Mouse (Mus musculus) forebrain, embryonic 16.5 days (tissue): Measurements from ENCODE around the gene Trex1. TPM values are rescaled to one million over a fixed set of nuclear protein-coding genes. Genes with fewer than 3 reads are reported as not detected.

ENCODE experiments used
- ATAC-seq: fragments of 200-750 bp; cut with Nextera tagmentation; 2 replicates; pipeline ENCODE4 v1.8.0; 2017; ENCODE audit warnings: mild to moderate bottlenecking, moderate library complexity
- H3K27ac ChIP-seq: fragments of 300-500 bp; sonication (generic); 2 replicates; pipeline ENCODE4 v1.5.1; 2014; ENCODE audit warnings: low read length, control low read depth
- H3K27me3 ChIP-seq: fragments of 300-500 bp; sonication (generic); replicated peaks from 2 replicates; pipeline ENCODE4 v1.6.1; 2014; ENCODE audit warnings: low read length; ENCODE audit not compliant: control insufficient read depth, insufficient read depth
- H3K36me3 ChIP-seq: fragments of 300-500 bp; sonication (generic); 2 replicates; pipeline ENCODE4 v1.6.1; 2014; ENCODE audit not compliant: control insufficient read depth, insufficient read depth
- H3K4me1 ChIP-seq: fragments of 300-500 bp; sonication (generic); replicated peaks from 2 replicates; pipeline ENCODE4 v1.6.1; 2014; ENCODE audit warnings: low read length; ENCODE audit not compliant: control insufficient read depth, insufficient read depth
- H3K4me2 ChIP-seq: fragments of 300-500 bp; sonication (generic); 2 replicates; pipeline ENCODE4 v1.6.1; 2014; ENCODE audit warnings: mild to moderate bottlenecking, low read length, control low read depth
- H3K4me3 ChIP-seq: fragments of 300-500 bp; sonication (generic); replicated peaks from 2 replicates; pipeline ENCODE4 v1.5.1; 2014; ENCODE audit warnings: mild to moderate bottlenecking, low read length, control low read depth
- H3K9ac ChIP-seq: fragments of 300-500 bp; sonication (generic); replicated peaks from 2 replicates; pipeline ENCODE4 v1.6.1; 2014; ENCODE audit warnings: low read depth, low read length, control low read depth
- H3K9me3 ChIP-seq: fragments of 300-500 bp; sonication (generic); 2 replicates; pipeline ENCODE4 v1.6.1; 2016; ENCODE audit warnings: low read length; ENCODE audit not compliant: control insufficient read depth
- WGBS: fragments of 180-500 bp; shearing (Covaris S2); extraction: QIAGEN DNeasy Blood & Tissue Kit; methylation state at CpG from one replicate; pipeline ENCODE4 v1.1.7; 2014; 5-methylcytosine and 5-hydroxymethylcytosine counted together
- polyA plus RNA-seq: library from polyadenylated mRNA; unstranded; fragments of >200 nt; fragmentation: Nextera tagmentation; extraction: Ambion mirVana; gene quantifications from 2 replicates; pipeline ENCODE4 v1.2.1, GENCODE M21; 2015

Gene Trex1
- polyA plus RNA-seq, 1 experiment from 2014 or later, result 17.9 TPM

DNA sequence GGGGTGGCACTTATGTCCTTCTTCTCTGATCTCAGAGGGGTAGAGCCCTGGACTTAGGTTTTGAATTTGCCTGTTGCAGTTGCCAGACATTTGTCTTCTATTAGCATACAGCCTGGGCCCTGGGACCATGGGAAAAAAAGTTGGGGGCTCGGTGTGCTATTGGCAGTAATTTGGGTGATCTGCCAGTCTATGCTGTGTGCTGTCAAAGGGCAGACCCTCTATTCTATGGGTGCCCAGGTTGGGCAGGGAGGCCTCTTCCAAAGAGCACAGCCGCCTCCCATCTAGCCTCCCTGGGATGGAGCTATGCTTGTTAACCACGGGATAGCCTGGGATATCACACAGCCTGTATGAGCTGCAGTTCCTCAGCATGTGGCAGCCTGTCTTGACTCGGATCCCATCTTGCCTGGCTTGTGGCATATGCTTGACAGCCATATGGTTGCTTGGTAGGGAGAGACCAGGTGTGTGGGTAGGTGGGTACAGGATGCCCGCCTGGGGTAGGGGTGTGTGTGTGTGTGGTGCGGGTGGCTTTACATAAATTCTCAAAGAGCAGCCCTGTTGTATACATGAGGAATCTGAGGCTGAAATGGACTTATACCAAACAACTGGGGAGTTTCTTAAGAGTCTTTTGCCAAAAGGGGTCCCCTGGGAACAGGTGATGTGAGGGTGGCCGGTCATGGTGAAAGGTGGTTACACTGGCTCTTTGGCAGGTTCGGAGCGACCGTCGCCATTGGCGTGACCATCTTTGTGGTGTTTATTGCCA, 4.1 kb downstream of the Trex1 start:
- H3K9me3 ChIP-seq, result no peaks in the 10 kb centered on the region
- no peak; the same call in 1 of the 2 replicates for ATAC-seq
- peak overlapping the region; percentile 41 for H3K4me3 ChIP-seq
- no peaks in the 10 kb centered on the region for H3K27me3 ChIP-seq
- peaks cover 17% of the 10 kb centered on the region for H3K4me1 ChIP-seq
- peak overlapping the region; percentile 53 for H3K9ac ChIP-seq
- H3K27ac ChIP-seq, result peak overlapping the region; percentile 58
- 86% methylated on average over 12 of the region's 12 CpGs for WGBS
- H3K36me3 ChIP-seq, result peaks cover 8% of the 10 kb centered on the region; the same call in 1 of the 2 replicates
- peak overlapping the region; percentile 51 for H3K4me2 ChIP-seq

DNA sequence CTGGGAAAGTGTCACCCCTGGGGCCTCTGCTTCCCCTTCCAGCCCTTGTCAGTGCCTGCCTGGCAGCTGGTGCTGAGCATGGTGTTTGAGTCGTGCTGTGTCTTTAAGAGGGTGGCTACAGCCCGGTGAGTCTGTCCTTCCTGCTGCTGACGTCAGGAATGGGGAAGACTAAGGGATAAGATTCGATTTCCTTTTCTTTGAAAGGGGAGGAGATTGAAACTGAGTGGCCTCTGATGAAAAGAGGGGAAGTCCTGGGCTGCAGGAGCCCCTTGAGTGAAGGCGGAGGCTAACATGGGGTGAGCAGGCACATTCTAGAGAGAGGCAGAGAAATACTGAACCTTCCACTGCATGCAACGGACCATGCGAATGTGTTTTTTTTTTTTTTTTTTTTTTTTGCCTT, 4.8 kb downstream of the Trex1 start:
- Histone ChIP-seq H3K36me3 (peaks cover 8% of the 10 kb centered on the region; the same call in 1 of the 2 replicates), H3K9me3 (no peaks in the 10 kb centered on the region), H3K27me3 (no peaks in the 10 kb centered on the region), H3K4me1 (peaks cover 17% of the 10 kb centered on the region), H3K9ac (peak overlapping the region; percentile 53), H3K27ac (peak overlapping the region; percentile 69), H3K4me2 (peak overlapping the region; percentile 51), H3K4me3 (peak overlapping the region; percentile 41)
- ATAC-seq, result peak; percentile 81
- 6% methylated on average over 7 of the region's 7 CpGs for WGBS

DNA sequence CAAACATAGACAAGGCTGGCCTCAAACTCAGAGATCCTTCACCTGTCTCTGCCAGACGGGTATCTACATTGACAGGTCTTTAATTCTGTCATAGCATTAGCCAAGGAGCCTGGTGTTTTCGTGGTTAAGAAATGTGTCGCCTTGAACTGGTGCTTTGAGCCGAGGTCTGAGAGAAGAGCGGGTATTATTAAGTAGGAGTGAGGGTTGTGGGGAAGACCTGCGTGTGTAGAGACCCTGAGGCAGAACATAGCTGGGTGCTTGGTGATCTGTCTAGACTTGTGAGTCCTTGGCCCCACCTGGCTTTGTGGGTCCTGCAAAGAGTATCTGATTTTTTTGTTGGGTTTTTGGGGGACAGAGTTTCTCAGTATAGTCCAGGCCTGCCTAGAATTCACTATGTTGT, 5.7 kb downstream of the Trex1 start:
- H3K27ac ChIP-seq, result no peak overlapping the region
- no peak overlapping the region for H3K9ac ChIP-seq
- H3K4me2 ChIP-seq, result no peak overlapping the region
- H3K9me3 ChIP-seq, result no peaks in the 10 kb centered on the region
- H3K27me3 ChIP-seq, result no peaks in the 10 kb centered on the region
- no peak overlapping the region for H3K4me3 ChIP-seq
- H3K36me3 ChIP-seq, result peaks cover 8% of the 10 kb centered on the region; the same call in 1 of the 2 replicates
- peaks cover 11% of the 10 kb centered on the region for H3K4me1 ChIP-seq
- WGBS, result 76% methylated on average over 6 of the region's 6 CpGs
- no peak for ATAC-seq

DNA sequence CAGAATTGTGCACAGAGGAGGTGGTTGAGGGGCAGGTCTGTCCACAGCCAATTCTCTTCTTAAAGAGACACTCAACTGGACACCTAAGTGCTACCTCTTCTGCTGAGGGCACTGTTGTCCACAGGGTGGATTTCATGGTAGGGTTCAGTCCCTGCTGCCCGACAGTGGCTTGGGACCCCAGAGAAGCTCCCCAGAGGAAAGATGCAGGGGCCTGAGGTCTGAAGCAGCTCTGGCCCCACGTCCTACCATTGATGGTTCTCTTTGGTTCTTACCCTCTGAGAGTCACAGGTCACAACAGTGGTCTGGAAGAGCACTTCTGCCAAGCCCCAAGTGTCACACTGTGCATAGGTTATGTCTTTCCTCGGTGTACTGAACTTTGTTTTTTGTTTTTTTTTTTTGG, 6.2 kb downstream of the Trex1 start:
- peaks cover 5% of the 10 kb centered on the region; the same call in 1 of the 2 replicates for H3K36me3 ChIP-seq
- WGBS, result 83% methylated on average over 3 of the region's 3 CpGs
- no peaks in the 10 kb centered on the region for H3K27me3 ChIP-seq
- no peaks in the 10 kb centered on the region for H3K9me3 ChIP-seq
- peaks cover 6% of the 10 kb centered on the region for H3K4me1 ChIP-seq
- H3K4me2 ChIP-seq, result no peak overlapping the region
- no peak overlapping the region for H3K4me3 ChIP-seq
- no peak overlapping the region for H3K27ac ChIP-seq
- no peak overlapping the region for H3K9ac ChIP-seq
- no peak for ATAC-seq

DNA sequence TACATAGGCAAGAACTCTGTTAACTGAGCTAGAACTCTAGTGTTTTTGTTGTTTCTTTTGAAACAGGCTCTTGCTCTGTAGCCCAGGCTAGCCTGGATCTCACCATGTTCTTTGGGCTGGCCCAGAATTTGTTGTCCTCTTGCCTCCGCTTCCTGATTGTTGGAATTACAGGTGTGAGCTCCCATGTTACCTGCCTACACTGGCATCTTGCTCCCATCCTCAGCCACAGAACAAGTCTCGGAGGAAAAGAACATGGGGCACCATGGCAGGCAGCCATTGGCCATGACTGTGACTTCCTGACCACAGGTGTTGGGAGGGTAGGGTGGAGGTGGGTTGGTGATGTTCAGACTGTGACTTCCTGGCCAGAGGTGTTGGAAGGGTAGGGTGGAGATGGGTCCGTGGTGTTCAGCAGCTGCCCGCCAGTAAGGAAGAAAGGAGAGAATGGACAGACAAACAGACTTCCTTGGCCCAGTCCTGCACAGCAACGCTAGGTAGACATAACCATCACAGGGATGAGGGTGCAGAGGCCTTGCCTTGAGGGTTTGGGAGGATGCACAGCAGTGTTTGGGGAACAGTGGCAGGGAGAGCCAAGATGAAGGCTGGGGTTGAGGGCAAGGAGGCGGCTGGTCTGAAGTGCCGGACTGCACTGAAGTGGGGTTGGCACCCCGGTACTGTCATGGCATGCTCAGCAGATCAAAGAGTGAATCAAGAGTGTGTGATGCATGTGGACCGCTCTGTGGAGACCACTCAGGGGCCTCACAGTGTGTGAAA, 6.9 kb downstream of the Trex1 start:
- Histone ChIP-seq H3K4me1 (peaks cover 6% of the 10 kb centered on the region), H3K4me3 (no peak overlapping the region), H3K4me2 (no peak overlapping the region), H3K27ac (no peak overlapping the region), H3K9me3 (no peaks in the 10 kb centered on the region), H3K9ac (no peak overlapping the region), H3K27me3 (no peaks in the 10 kb centered on the region), H3K36me3 (no peaks in the 10 kb centered on the region)
- no peak for ATAC-seq
- WGBS, result 88% methylated on average over 9 of the region's 9 CpGs

DNA sequence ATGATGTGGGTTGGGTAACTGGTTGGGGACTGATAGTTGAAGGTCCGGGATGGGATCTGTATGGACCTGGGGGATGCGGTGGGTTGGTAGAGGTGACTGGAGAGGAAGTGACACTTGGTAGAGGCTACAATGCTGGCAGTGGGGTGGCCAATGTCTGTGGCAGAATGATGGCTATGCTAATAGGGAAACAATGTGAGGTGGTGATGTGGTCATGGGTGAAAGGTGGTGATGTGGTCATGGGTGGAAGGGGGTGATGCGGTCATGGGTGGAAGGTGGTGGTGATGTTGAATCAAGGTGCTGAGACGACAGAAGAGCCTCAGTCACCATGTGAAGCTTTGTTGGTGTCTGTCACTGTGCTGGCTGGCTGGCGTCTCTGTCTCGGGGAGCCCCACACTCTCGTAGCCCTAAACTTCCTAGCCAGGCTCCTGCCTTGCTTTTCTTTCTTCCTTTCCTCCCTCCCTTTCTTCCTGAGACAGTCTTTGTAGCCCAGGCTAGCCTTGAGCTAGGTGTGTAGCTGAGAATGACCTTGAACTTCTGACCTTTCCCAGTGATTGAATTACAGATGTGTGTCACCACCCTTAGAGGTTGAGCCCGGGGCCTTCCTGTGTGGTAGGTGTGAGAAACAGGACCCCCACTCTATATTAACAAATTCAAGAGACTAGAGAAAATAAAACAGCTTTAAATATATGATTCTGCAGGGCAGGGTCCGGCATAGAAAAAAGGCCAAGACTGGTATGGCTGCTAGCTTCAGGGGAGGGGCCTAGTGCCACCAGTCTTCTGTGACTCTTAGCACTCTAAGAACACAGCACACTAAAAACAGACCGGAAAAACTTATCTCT, 7.7 kb downstream of the Trex1 start:
- WGBS, result 91% methylated on average over 10 of the region's 10 CpGs
- no peak overlapping the region for H3K4me2 ChIP-seq
- H3K4me1 ChIP-seq, result peaks cover 6% of the 10 kb centered on the region
- H3K9me3 ChIP-seq, result no peaks in the 10 kb centered on the region
- H3K9ac ChIP-seq, result no peak overlapping the region
- H3K27me3 ChIP-seq, result no peaks in the 10 kb centered on the region
- no peak for ATAC-seq
- no peaks in the 10 kb centered on the region for H3K36me3 ChIP-seq
- H3K27ac ChIP-seq, result no peak overlapping the region
- no peak overlapping the region for H3K4me3 ChIP-seq

DNA sequence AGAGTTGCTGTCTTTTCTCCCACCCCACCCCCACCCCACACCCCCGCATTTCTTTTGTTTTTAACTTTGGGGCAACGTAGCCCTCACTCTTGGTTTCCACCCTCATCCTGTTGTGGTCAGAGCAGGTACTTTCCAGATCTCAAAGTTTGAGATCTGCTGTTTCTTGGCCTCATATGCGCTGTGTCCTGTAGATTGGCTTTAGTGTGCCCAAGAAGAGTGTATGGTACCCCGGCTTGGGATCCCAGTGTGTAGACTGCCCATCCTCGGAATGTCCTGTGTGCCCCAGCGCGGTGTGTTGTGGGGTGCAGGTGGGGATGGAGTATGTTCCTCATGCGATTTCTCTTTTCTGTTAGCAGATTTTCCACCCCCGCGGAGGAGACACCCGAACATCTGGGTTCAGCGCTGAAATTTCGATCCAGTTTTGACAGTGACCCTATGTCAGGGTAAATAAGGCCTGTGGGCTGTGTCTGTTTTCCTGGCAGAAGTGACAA, 8.5 kb downstream of the Trex1 start:
- Histone ChIP-seq H3K4me3 (no peak overlapping the region), H3K4me1 (peaks cover 6% of the 10 kb centered on the region), H3K27me3 (no peaks in the 10 kb centered on the region), H3K9ac (no peak overlapping the region), H3K27ac (no peak overlapping the region), H3K4me2 (no peak overlapping the region), H3K9me3 (no peaks in the 10 kb centered on the region), H3K36me3 (no peaks in the 10 kb centered on the region)
- 91% methylated on average over 13 of the region's 13 CpGs for WGBS
- ATAC-seq, result no peak

DNA sequence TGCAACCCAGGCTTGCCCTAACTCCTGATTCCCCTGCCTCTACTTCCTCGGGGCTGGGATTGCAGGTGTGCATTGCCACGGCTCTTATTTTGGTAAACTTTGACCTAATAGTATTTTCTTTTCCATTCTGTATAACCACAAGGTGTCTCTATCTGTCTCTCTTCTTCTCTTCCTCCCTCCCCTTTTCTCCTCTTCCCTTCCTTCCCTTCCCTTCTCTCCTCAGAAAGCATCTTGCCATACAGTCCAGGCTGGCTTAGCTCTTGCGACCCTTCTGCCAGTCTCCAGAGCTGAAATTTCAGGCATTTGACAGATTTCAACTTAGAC, 8.9 kb downstream of the Trex1 start:
- Histone ChIP-seq H3K4me1 (peaks cover 6% of the 10 kb centered on the region), H3K9me3 (no peaks in the 10 kb centered on the region), H3K27me3 (no peaks in the 10 kb centered on the region), H3K4me3 (no peak overlapping the region), H3K4me2 (no peak overlapping the region), H3K27ac (no peak overlapping the region), H3K36me3 (no peaks in the 10 kb centered on the region), H3K9ac (no peak overlapping the region)
- 85% methylated on average over 3 of the region's 3 CpGs for WGBS
- no peak for ATAC-seq
